Mouse (Mus musculus): Measurements from ENCODE around the gene Dnah9. TPM values are rescaled to one million over a fixed set of nuclear protein-coding genes. Genes with fewer than 3 reads are reported as not detected.

Dnah9 gene
- polyA plus RNA-seq, 1 experiment from 2014 or later = 0.59 TPM

- Histone ChIP-seq H3K4me1 (ENCODE audit: control insufficient read depth, insufficient read depth, low read length) (peaks cover 3% of the 10 kb centered on the region; the same call in 1 of the 2 replicates), H3K36me3 (ENCODE audit: control insufficient read depth, insufficient read depth, low read length) (no peaks in the 10 kb centered on the region), H3K27ac (ENCODE audit: low read length) (no peak overlapping the region), H3K9ac (replicated peaks; ENCODE audit: low read depth, low read length) (no peak overlapping the region), H3K9me3 (ENCODE audit: control insufficient read depth, low read depth, low read length) (no peaks in the 10 kb centered on the region), H3K4me2 (replicated peaks; ENCODE audit: low read depth, low read length) (no peak overlapping the region), H3K27me3 (ENCODE audit: control insufficient read depth, insufficient read depth, low read length) (no peaks in the 10 kb centered on the region), H3K4me3 (ENCODE audit: low read depth, low read length) (no peak overlapping the region)
- ATAC-seq (ENCODE audit: insufficient number of reproducible peaks, insufficient read depth, low FRiP score, low read depth) = no peak
- WGBS = 72% methylated on average over 2 of the region's 2 CpGs
Measured at GRCm38 (mm10) chr11:66042531-66042930, 125.8 kb downstream of the Dnah9 start.

GRCm38 (mm10) chr11:66025728-66026127 is 142.6 kb downstream of the Dnah9 start:
- no peaks in the 10 kb centered on the region for H3K27me3 ChIP-seq (ENCODE audit: control insufficient read depth, insufficient read depth, low read length)
- peak; percentile 86 for ATAC-seq (ENCODE audit: insufficient number of reproducible peaks, insufficient read depth, low FRiP score, low read depth)
- no peak overlapping the region for H3K9ac ChIP-seq (replicated peaks; ENCODE audit: low read depth, low read length)
- H3K27ac ChIP-seq (ENCODE audit: low read length) = no peak overlapping the region
- no peaks in the 10 kb centered on the region for H3K4me1 ChIP-seq (ENCODE audit: control insufficient read depth, insufficient read depth, low read length)
- no peak overlapping the region for H3K4me2 ChIP-seq (replicated peaks; ENCODE audit: low read depth, low read length)
- no peak overlapping the region for H3K4me3 ChIP-seq (ENCODE audit: low read depth, low read length)
- H3K36me3 ChIP-seq (ENCODE audit: control insufficient read depth, insufficient read depth, low read length) = no peaks in the 10 kb centered on the region
- WGBS = 22% methylated on average over 1 of the region's 1 CpGs
- no peaks in the 10 kb centered on the region for H3K9me3 ChIP-seq (ENCODE audit: control insufficient read depth, low read depth, low read length)

GRCm38 (mm10) chr11:65975871-65976270 is 192.5 kb downstream of the Dnah9 start:
- no peaks in the 10 kb centered on the region for H3K9me3 ChIP-seq (ENCODE audit: control insufficient read depth, low read depth, low read length)
- 51% methylated on average over 3 of the region's 3 CpGs for WGBS
- no peaks in the 10 kb centered on the region for H3K27me3 ChIP-seq (ENCODE audit: control insufficient read depth, insufficient read depth, low read length)
- ATAC-seq (ENCODE audit: insufficient number of reproducible peaks, insufficient read depth, low FRiP score, low read depth) = no peak
- no peaks in the 10 kb centered on the region for H3K36me3 ChIP-seq (ENCODE audit: control insufficient read depth, insufficient read depth, low read length)
- no peak overlapping the region for H3K4me3 ChIP-seq (ENCODE audit: low read depth, low read length)
- H3K9ac ChIP-seq (replicated peaks; ENCODE audit: low read depth, low read length) = no peak overlapping the region
- H3K27ac ChIP-seq (ENCODE audit: low read length) = no peak overlapping the region
- no peak overlapping the region for H3K4me2 ChIP-seq (replicated peaks; ENCODE audit: low read depth, low read length)
- H3K4me1 ChIP-seq (ENCODE audit: control insufficient read depth, insufficient read depth, low read length) = no peaks in the 10 kb centered on the region

- H3K4me1 ChIP-seq (ENCODE audit: control insufficient read depth, insufficient read depth, low read length) = no peaks in the 10 kb centered on the region
- no peak overlapping the region for H3K4me2 ChIP-seq (replicated peaks; ENCODE audit: low read depth, low read length)
- ATAC-seq (ENCODE audit: insufficient number of reproducible peaks, insufficient read depth, low FRiP score, low read depth) = no peak
- no peak overlapping the region for H3K4me3 ChIP-seq (ENCODE audit: low read depth, low read length)
- no peaks in the 10 kb centered on the region for H3K27me3 ChIP-seq (ENCODE audit: control insufficient read depth, insufficient read depth, low read length)
- no peak overlapping the region for H3K9ac ChIP-seq (replicated peaks; ENCODE audit: low read depth, low read length)
- no peaks in the 10 kb centered on the region for H3K36me3 ChIP-seq (ENCODE audit: control insufficient read depth, insufficient read depth, low read length)
- no peak overlapping the region for H3K27ac ChIP-seq (ENCODE audit: low read length)
- WGBS = 82% methylated on average over 2 of the region's 2 CpGs
- H3K9me3 ChIP-seq (ENCODE audit: control insufficient read depth, low read depth, low read length) = no peaks in the 10 kb centered on the region
Measured at GRCm38 (mm10) chr11:65930796-65931195, 237.6 kb downstream of the Dnah9 start.

- no peak for ATAC-seq (ENCODE audit: insufficient number of reproducible peaks, insufficient read depth, low FRiP score, low read depth)
- no peak overlapping the region for H3K4me2 ChIP-seq (replicated peaks; ENCODE audit: low read depth, low read length)
- H3K9ac ChIP-seq (replicated peaks; ENCODE audit: low read depth, low read length) = no peak overlapping the region
- H3K27ac ChIP-seq (ENCODE audit: low read length) = no peak overlapping the region
- no peaks in the 10 kb centered on the region for H3K36me3 ChIP-seq (ENCODE audit: control insufficient read depth, insufficient read depth, low read length)
- no peaks in the 10 kb centered on the region for H3K9me3 ChIP-seq (ENCODE audit: control insufficient read depth, low read depth, low read length)
- H3K4me3 ChIP-seq (ENCODE audit: low read depth, low read length) = no peak overlapping the region
- H3K27me3 ChIP-seq (ENCODE audit: control insufficient read depth, insufficient read depth, low read length) = no peaks in the 10 kb centered on the region
- no peaks in the 10 kb centered on the region for H3K4me1 ChIP-seq (ENCODE audit: control insufficient read depth, insufficient read depth, low read length)
- 51% methylated on average over 4 of the region's 4 CpGs for WGBS
Measured at GRCm38 (mm10) chr11:65930359-65930758, 238.0 kb downstream of the Dnah9 start.

- Histone ChIP-seq H3K36me3 (ENCODE audit: control insufficient read depth, insufficient read depth, low read length) (no peaks in the 10 kb centered on the region), H3K4me1 (ENCODE audit: control insufficient read depth, insufficient read depth, low read length) (no peaks in the 10 kb centered on the region), H3K27me3 (ENCODE audit: control insufficient read depth, insufficient read depth, low read length) (no peaks in the 10 kb centered on the region), H3K9ac (replicated peaks; ENCODE audit: low read depth, low read length) (no peak overlapping the region), H3K4me2 (replicated peaks; ENCODE audit: low read depth, low read length) (no peak overlapping the region), H3K9me3 (ENCODE audit: control insufficient read depth, low read depth, low read length) (no peaks in the 10 kb centered on the region), H3K4me3 (ENCODE audit: low read depth, low read length) (no peak overlapping the region), H3K27ac (ENCODE audit: low read length) (no peak overlapping the region)
- WGBS = 38% methylated on average over 1 of the region's 1 CpGs
- no peak for ATAC-seq (ENCODE audit: insufficient number of reproducible peaks, insufficient read depth, low FRiP score, low read depth)
Measured at GRCm38 (mm10) chr11:65927962-65928361, 240.4 kb downstream of the Dnah9 start.

- Histone ChIP-seq H3K36me3 (ENCODE audit: control insufficient read depth, insufficient read depth, low read length) (no peaks in the 10 kb centered on the region), H3K27me3 (ENCODE audit: control insufficient read depth, insufficient read depth, low read length) (no peaks in the 10 kb centered on the region), H3K9me3 (ENCODE audit: control insufficient read depth, low read depth, low read length) (no peaks in the 10 kb centered on the region), H3K4me2 (replicated peaks; ENCODE audit: low read depth, low read length) (no peak overlapping the region), H3K27ac (ENCODE audit: low read length) (no peak overlapping the region), H3K4me1 (ENCODE audit: control insufficient read depth, insufficient read depth, low read length) (no peaks in the 10 kb centered on the region), H3K4me3 (ENCODE audit: low read depth, low read length) (no peak overlapping the region), H3K9ac (replicated peaks; ENCODE audit: low read depth, low read length) (no peak overlapping the region)
- ATAC-seq (ENCODE audit: insufficient number of reproducible peaks, insufficient read depth, low FRiP score, low read depth) = no peak
- whole genome bisulfite sequencing = 59% methylated on average over 10 of the region's 10 CpGs
Measured at GRCm38 (mm10) chr11:65918480-65919236, 249.7 kb downstream of the Dnah9 start.

GRCm38 (mm10) chr11:65909195-65909594 is 259.2 kb downstream of the Dnah9 start:
- no peak overlapping the region for H3K27ac ChIP-seq (ENCODE audit: low read length)
- H3K36me3 ChIP-seq (ENCODE audit: control insufficient read depth, insufficient read depth, low read length) = no peaks in the 10 kb centered on the region
- no peak for ATAC-seq (ENCODE audit: insufficient number of reproducible peaks, insufficient read depth, low FRiP score, low read depth)
- H3K9ac ChIP-seq (replicated peaks; ENCODE audit: low read depth, low read length) = no peak overlapping the region
- H3K4me3 ChIP-seq (ENCODE audit: low read depth, low read length) = no peak overlapping the region
- H3K9me3 ChIP-seq (ENCODE audit: control insufficient read depth, low read depth, low read length) = no peaks in the 10 kb centered on the region
- WGBS = 87% methylated on average over 4 of the region's 4 CpGs
- no peaks in the 10 kb centered on the region for H3K27me3 ChIP-seq (ENCODE audit: control insufficient read depth, insufficient read depth, low read length)
- no peak overlapping the region for H3K4me2 ChIP-seq (replicated peaks; ENCODE audit: low read depth, low read length)
- H3K4me1 ChIP-seq (ENCODE audit: control insufficient read depth, insufficient read depth, low read length) = no peaks in the 10 kb centered on the region

GRCm38 (mm10) chr11:65905487-65905886 is 262.9 kb downstream of the Dnah9 start:
- no peak for ATAC-seq (ENCODE audit: insufficient number of reproducible peaks, insufficient read depth, low FRiP score, low read depth)
- H3K27ac ChIP-seq (ENCODE audit: low read length) = no peak overlapping the region
- no peak overlapping the region for H3K4me3 ChIP-seq (ENCODE audit: low read depth, low read length)
- no peaks in the 10 kb centered on the region for H3K9me3 ChIP-seq (ENCODE audit: control insufficient read depth, low read depth, low read length)
- H3K9ac ChIP-seq (replicated peaks; ENCODE audit: low read depth, low read length) = no peak overlapping the region
- H3K36me3 ChIP-seq (ENCODE audit: control insufficient read depth, insufficient read depth, low read length) = no peaks in the 10 kb centered on the region
- no peaks in the 10 kb centered on the region for H3K4me1 ChIP-seq (ENCODE audit: control insufficient read depth, insufficient read depth, low read length)
- WGBS = 67% methylated on average over 2 of the region's 2 CpGs
- no peak overlapping the region for H3K4me2 ChIP-seq (replicated peaks; ENCODE audit: low read depth, low read length)
- no peaks in the 10 kb centered on the region for H3K27me3 ChIP-seq (ENCODE audit: control insufficient read depth, insufficient read depth, low read length)
